Mouse (Mus musculus) A20 (cell line): ENCODE measurements around the gene Gm20388.

Experiments used
- DNase-seq: peaks from one replicate; pipeline ENCODE4 v3.0.0-alpha.2; 2011; ENCODE audit warnings: low read depth, low spot score

Gm20388 gene

GRCm38 (mm10) chr8:121980792-121981519 lies 2070.3 kb downstream of the Gm20388 start:
- DNase-seq: no peak

GRCm38 (mm10) chr8:121981520-121981895 lies 2070.9 kb downstream of the Gm20388 start:
- no peak for DNase-seq

GRCm38 (mm10) chr8:121985673-121986072 lies 2075.0 kb downstream of the Gm20388 start:
- no peak for DNase-seq

GRCm38 (mm10) chr8:121987892-121988291 lies 2077.3 kb downstream of the Gm20388 start:
- no peak for DNase-seq

GRCm38 (mm10) chr8:121990506-121991255 lies 2080.0 kb downstream of the Gm20388 start:
- no peak for DNase-seq

- DNase-seq: no peak
Measured at GRCm38 (mm10) chr8:121991611-121992010, 2081.0 kb downstream of the Gm20388 start.

- no peak for DNase-seq
Measured at GRCm38 (mm10) chr8:121992911-121993310, 2082.3 kb downstream of the Gm20388 start.

GRCm38 (mm10) chr8:121995112-121995511 lies 2084.5 kb downstream of the Gm20388 start:
- no peak for DNase-seq

- DNase-seq: no peak
Measured at GRCm38 (mm10) chr8:121995895-121996294, 2085.3 kb downstream of the Gm20388 start.

- DNase-seq: no peak
Measured at GRCm38 (mm10) chr8:121998631-121999030, 2088.0 kb downstream of the Gm20388 start.

- no peak for DNase-seq
Measured at GRCm38 (mm10) chr8:121999211-121999610, 2088.6 kb downstream of the Gm20388 start.

- DNase-seq: no peak
Measured at GRCm38 (mm10) chr8:122001339-122002115, 2090.9 kb downstream of the Gm20388 start.

GRCm38 (mm10) chr8:122003646-122004045 lies 2093.0 kb downstream of the Gm20388 start:
- no peak for DNase-seq

- no peak for DNase-seq
Measured at GRCm38 (mm10) chr8:122004131-122004530, 2093.5 kb downstream of the Gm20388 start.

- DNase-seq: no peak
Measured at GRCm38 (mm10) chr8:122005422-122006204, 2095.0 kb downstream of the Gm20388 start.

- no peak for DNase-seq
Measured at GRCm38 (mm10) chr8:122006688-122007484, 2096.2 kb downstream of the Gm20388 start.

GRCm38 (mm10) chr8:122008395-122008794 lies 2097.8 kb downstream of the Gm20388 start:
- no peak for DNase-seq

GRCm38 (mm10) chr8:122010638-122011037 lies 2100.0 kb downstream of the Gm20388 start:
- DNase-seq: no peak

GRCm38 (mm10) chr8:122011066-122011588 lies 2100.5 kb downstream of the Gm20388 start:
- DNase-seq: no peak

- no peak for DNase-seq
Measured at GRCm38 (mm10) chr8:122014606-122015005, 2104.0 kb downstream of the Gm20388 start.
